Mouse (Mus musculus) embryonic fibroblast, embryonic 13.5 days (primary cell): Measurements from ENCODE around the gene Zfp14. TPM values are rescaled to one million over a fixed set of nuclear protein-coding genes. Genes with fewer than 3 reads are reported as not detected.

Source experiments
- H3K27ac ChIP-seq: 2 replicates; pipeline ENCODE4 v1.5.1; 2012; ENCODE audit warnings: low read length, control low read depth, inconsistent platforms; ENCODE audit not compliant: insufficient read depth
- H3K4me1 ChIP-seq: 2 replicates; pipeline ENCODE4 v1.6.1; 2011; ENCODE audit warnings: low read length; ENCODE audit not compliant: control insufficient read depth, insufficient read depth
- H3K4me3 ChIP-seq: 2 replicates; pipeline ENCODE4 v1.5.1; 2011; ENCODE audit warnings: mild to moderate bottlenecking, control low read depth, low read length; ENCODE audit not compliant: insufficient read depth
- CTCF ChIP-seq: IDR thresholded peaks from 2 replicates; pipeline ENCODE4 v1.5.1; 2011; ENCODE audit warnings: mild to moderate bottlenecking, control low read depth, low read length, moderate library complexity, borderline replicate concordance; ENCODE audit not compliant: insufficient read depth
- POLR2A ChIP-seq: IDR thresholded peaks from 2 replicates; pipeline ENCODE4 v1.6.1; 2011; ENCODE audit warnings: low read depth, mild to moderate bottlenecking, control low read depth, low read length, moderate library complexity
- polyA plus RNA-seq: library from polyadenylated mRNA; stranded (reverse); fragments of >200 nt; gene quantifications from 2 replicates; pipeline ENCODE4 v1.2.4, GENCODE M21; 2011; ENCODE audit warnings: low read depth; ENCODE audit not compliant: missing spikeins, insufficient read length

Zfp14 gene
- polyA plus RNA-seq, 1 experiment: 3.6 TPM

GRCm38 (mm10) chr7:30086524-30086923, 35.3 kb upstream of the Zfp14 start:
- no peak for TF ChIP-seq CTCF
- no peak for TF ChIP-seq POLR2A
- H3K27ac ChIP-seq: no peak overlapping the region
- H3K4me1 ChIP-seq: 0 out of 2 replicates have a peak, but pooled peaks cover 2% of the 10 kb centered on the region

GRCm38 (mm10) chr7:30072146-30073028, 21.2 kb upstream of the Zfp14 start, which contains the start of gene Zfp82:
TSS of gene Zfp82 (minus strand) at chr7:30072900.
- Histone ChIP-seq H3K4me3 (peak within 1 kb of the TSS; percentile 56), H3K4me1 (no peaks in the 10 kb centered on the region), H3K27ac (no peak within 1 kb of the TSS)
- TF ChIP-seq POLR2A (peak; percentile 79), CTCF (no peak)

More at GRCm38 (mm10) chr7:30086524-30086923, 35.3 kb upstream of the Zfp14 start:
- H3K4me3 ChIP-seq: no peak overlapping the region

- no peak overlapping the region for H3K4me3 ChIP-seq
- peak; percentile 24; the same call in 1 of the 2 replicates for TF ChIP-seq CTCF
- no peak for TF ChIP-seq POLR2A
- H3K4me1 ChIP-seq: no peaks in the 10 kb centered on the region
- H3K27ac ChIP-seq: no peak overlapping the region
These were observed 13.4 kb upstream of the Zfp14 start for GRCm38 (mm10) chr7:30064622-30065021.

GRCm38 (mm10) chr7:30062478-30062877, 11.3 kb upstream of the Zfp14 start:
- Histone ChIP-seq H3K4me1 (no peaks in the 10 kb centered on the region), H3K4me3 (no peak overlapping the region), H3K27ac (no peak overlapping the region)
- no peak for TF ChIP-seq POLR2A
- TF ChIP-seq CTCF: no peak

GRCm38 (mm10) chr7:30060341-30060740, 9.2 kb upstream of the Zfp14 start:
- Histone ChIP-seq H3K4me1 (no peaks in the 10 kb centered on the region), H3K4me3 (no peak overlapping the region), H3K27ac (no peak overlapping the region)
- TF ChIP-seq POLR2A: no peak
- no peak for TF ChIP-seq CTCF

- Histone ChIP-seq H3K27ac (no peak overlapping the region), H3K4me1 (no peaks in the 10 kb centered on the region), H3K4me3 (no peak overlapping the region)
- TF ChIP-seq POLR2A (no peak), CTCF (no peak)
These were observed 2.4 kb upstream of the Zfp14 start for GRCm38 (mm10) chr7:30053591-30053990.

GRCm38 (mm10) chr7:30048126-30048525, 3.1 kb downstream of the Zfp14 start:
- TF ChIP-seq POLR2A (no peak), CTCF (no peak)

GRCm38 (mm10) chr7:30044354-30044753, 6.8 kb downstream of the Zfp14 start:
- TF ChIP-seq POLR2A (no peak), CTCF (no peak)
- no peak overlapping the region for H3K4me3 ChIP-seq
- H3K4me1 ChIP-seq: 0 out of 2 replicates have a peak, but pooled peaks cover 2% of the 10 kb centered on the region
- H3K27ac ChIP-seq: no peak overlapping the region

More at GRCm38 (mm10) chr7:30048126-30048525, 3.1 kb downstream of the Zfp14 start:
- Histone ChIP-seq H3K27ac (no peak overlapping the region), H3K4me3 (no peak overlapping the region), H3K4me1 (no peaks in the 10 kb centered on the region)

- no peak for TF ChIP-seq POLR2A
- no peak for TF ChIP-seq CTCF
- Histone ChIP-seq H3K27ac (no peak overlapping the region), H3K4me3 (no peak overlapping the region), H3K4me1 (no peaks in the 10 kb centered on the region)
These were observed 16.8 kb downstream of the Zfp14 start for GRCm38 (mm10) chr7:30034331-30034730.

- H3K4me1 ChIP-seq: no peaks in the 10 kb centered on the region
- no peak for TF ChIP-seq POLR2A
- no peak for TF ChIP-seq CTCF
- no peak overlapping the region for H3K27ac ChIP-seq
- H3K4me3 ChIP-seq: no peak overlapping the region
These were observed 19.8 kb downstream of the Zfp14 start for GRCm38 (mm10) chr7:30031379-30031778.
